Mouse (Mus musculus) hindlimb bud, embryonic 11.5 days (tissue): Measurements from ENCODE around the gene Spryd3.

ENCODE experiments used
- DNase-seq: peaks from one replicate; pipeline ENCODE4 v3.0.0-alpha.2; 2012; ENCODE audit warnings: low read depth, low spot score; ENCODE audit errors: extremely low spot score

Gene Spryd3

GRCm38 (mm10) chr15:102147674-102148402, 11.8 kb upstream of the Spryd3 start:
- DNase-seq = no peak

- DNase-seq = no peak
Measured at GRCm38 (mm10) chr15:102146882-102147281, 10.8 kb upstream of the Spryd3 start.

GRCm38 (mm10) chr15:102146089-102146488, 10.1 kb upstream of the Spryd3 start:
- DNase-seq = no peak

- DNase-seq = no peak
Measured at GRCm38 (mm10) chr15:102145330-102145729, 9.3 kb upstream of the Spryd3 start.

GRCm38 (mm10) chr15:102144726-102145125, 8.7 kb upstream of the Spryd3 start:
- DNase-seq = no peak

- no peak for DNase-seq
Measured at GRCm38 (mm10) chr15:102144274-102144711, 8.3 kb upstream of the Spryd3 start, which contains the start of gene Igfbp6. Gene Igfbp6, plus strand, starts transcription at chr15:102144362.

GRCm38 (mm10) chr15:102142914-102143912, 7.2 kb upstream of the Spryd3 start:
- no peak for DNase-seq

- DNase-seq = no peak
Measured at GRCm38 (mm10) chr15:102141120-102141519, 5.1 kb upstream of the Spryd3 start.

- DNase-seq = no peak
Measured at GRCm38 (mm10) chr15:102135522-102136128, 409 bp downstream of the Spryd3 start.

- DNase-seq = no peak
Measured at GRCm38 (mm10) chr15:102134709-102135108, 1.3 kb downstream of the Spryd3 start.

GRCm38 (mm10) chr15:102133314-102133713, 2.7 kb downstream of the Spryd3 start:
- DNase-seq = no peak

GRCm38 (mm10) chr15:102126303-102126702, 9.7 kb downstream of the Spryd3 start:
- no peak for DNase-seq

GRCm38 (mm10) chr15:102120530-102120929, 15.5 kb downstream of the Spryd3 start:
- DNase-seq = no peak

GRCm38 (mm10) chr15:102119831-102120170, 16.2 kb downstream of the Spryd3 start:
- DNase-seq = no peak

- no peak for DNase-seq
Measured at GRCm38 (mm10) chr15:102119121-102119830, 16.8 kb downstream of the Spryd3 start.

GRCm38 (mm10) chr15:102118591-102118990, 17.4 kb downstream of the Spryd3 start:
- no peak for DNase-seq

GRCm38 (mm10) chr15:102117461-102118443, 18.3 kb downstream of the Spryd3 start:
- no peak for DNase-seq

- DNase-seq = no peak
Measured at GRCm38 (mm10) chr15:102116753-102117415, 19.1 kb downstream of the Spryd3 start.

- DNase-seq = no peak
Measured at GRCm38 (mm10) chr15:102115731-102116231, 20.3 kb downstream of the Spryd3 start.
